Mouse (Mus musculus): ENCODE results near the gene Sstr3. TPM values are rescaled to one million over a fixed set of nuclear protein-coding genes. Genes with fewer than 3 reads are reported as not detected.

The Sstr3 gene
- not detected for total RNA-seq (2023)

DNA sequence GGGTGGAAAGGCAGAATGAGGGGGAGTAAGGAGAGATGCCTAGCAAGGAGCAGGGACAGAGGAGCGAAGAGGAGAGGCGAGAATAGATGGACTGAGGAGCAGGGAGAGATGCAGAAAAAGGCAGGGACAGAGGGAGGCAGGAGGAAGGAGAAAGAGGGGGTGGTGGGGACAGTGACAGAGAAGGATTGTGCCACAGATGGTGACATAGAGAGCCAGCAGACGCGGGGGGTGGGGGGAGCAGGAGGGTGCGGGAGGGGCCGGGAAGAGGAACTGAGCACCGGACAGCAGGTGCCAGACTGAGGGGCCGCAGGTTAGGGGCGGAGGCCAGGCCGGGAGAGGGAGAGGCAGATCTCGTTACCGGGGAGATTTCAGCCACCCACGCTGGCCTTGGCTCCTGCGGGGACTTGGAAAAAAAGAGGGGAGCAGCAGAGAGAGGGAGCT, at the start of gene Sstr3:
Gene Sstr3 (minus strand): TSS at position 125 of the 441 bp plus-strand sequence.

GRCm38 (mm10) chr15:78572658-78573397, 28.3 kb upstream of the Sstr3 start, which contains the start of gene Rac2:
TSS of gene Rac2 (minus strand) at chr15:78572783.

GRCm38 (mm10) chr15:78530671-78531450, 13.6 kb downstream of the Sstr3 start, which contains the start of gene C1qtnf6:
TSS of gene C1qtnf6 (minus strand) at chr15:78531416.

DNA sequence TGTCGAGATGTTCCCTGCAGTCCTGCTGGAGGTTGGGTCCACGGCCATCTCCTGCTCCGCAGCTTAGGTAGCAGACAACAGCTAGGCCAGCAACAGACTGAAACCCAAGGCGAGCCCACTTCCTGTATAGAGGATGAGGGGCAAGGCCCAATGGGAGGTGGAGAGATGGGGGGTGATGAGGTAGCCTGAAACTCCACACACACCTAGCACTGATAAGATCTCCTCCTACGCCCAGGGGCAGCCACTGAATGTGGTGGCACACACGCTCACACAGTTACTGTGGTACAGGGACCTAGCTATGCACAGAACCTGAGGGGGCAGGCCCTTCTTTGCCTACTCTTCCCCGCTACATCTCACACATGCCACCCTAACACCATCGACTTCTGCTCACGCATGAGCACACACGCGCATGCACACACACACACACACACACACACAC, 49.5 kb downstream of the Sstr3 start, which contains the start of gene Il2rb:
Gene Il2rb (minus strand): TSS at position 304 of the 439 bp plus-strand sequence.

Other genes starting within 250 kb of the Sstr3 start
- gene Csf2rb2, start 239.0 kb downstream of the Sstr3 start, total RNA-seq (2023): 1.5 TPM
- gene Csf2rb, start 218.9 kb downstream of the Sstr3 start, total RNA-seq (2023): 3.3 TPM
- not detected for gene Tex33, start 148.8 kb downstream of the Sstr3 start, total RNA-seq (2023)
- 0.64 TPM for gene Tst, start 138.8 kb downstream of the Sstr3 start, total RNA-seq (2023)
- 20.6 TPM for gene Mpst, start 138.3 kb downstream of the Sstr3 start, total RNA-seq (2023)
- gene Kctd17, start 116.1 kb downstream of the Sstr3 start, total RNA-seq (2023): 0.95 TPM
- not detected for gene Tmprss6, start 76.1 kb downstream of the Sstr3 start, total RNA-seq (2023)
- gene Il2rb, start 49.4 kb downstream of the Sstr3 start, total RNA-seq (2023): 128 TPM
- 0.83 TPM for gene C1qtnf6, start 13.3 kb downstream of the Sstr3 start, total RNA-seq (2023)
- 933 TPM for gene Rac2, start 28.1 kb upstream of the Sstr3 start, total RNA-seq (2023)
- 229 TPM for gene Cyth4, start 52.4 kb upstream of the Sstr3 start, total RNA-seq (2023)
- not detected for gene Elfn2, start 174.1 kb upstream of the Sstr3 start, total RNA-seq (2023)
- gene Mfng, start 228.8 kb upstream of the Sstr3 start, total RNA-seq (2023): 115 TPM